Mouse (Mus musculus) erythroblast, embryonic 14.5 days (primary cell): Measurements from ENCODE around the gene Eri3. TPM values are rescaled to one million over a fixed set of nuclear protein-coding genes. Genes with fewer than 3 reads are reported as not detected.

Experiments used
- H3K27me3 ChIP-seq: 2 replicates; pipeline ENCODE4 v1.6.1; 2012; ENCODE audit warnings: inconsistent platforms; ENCODE audit not compliant: control insufficient read depth
- H3K36me3 ChIP-seq: 2 replicates; pipeline ENCODE4 v1.6.1; 2012; ENCODE audit warnings: mild to moderate bottlenecking, inconsistent platforms; ENCODE audit not compliant: control insufficient read depth
- H3K4me1 ChIP-seq: 2 replicates; pipeline ENCODE4 v1.6.1; 2012; ENCODE audit warnings: inconsistent platforms; ENCODE audit not compliant: control insufficient read depth
- H3K4me3 ChIP-seq: replicated peaks from 2 replicates; pipeline ENCODE3; 2012; ENCODE audit warnings: moderate library complexity, mild to moderate bottlenecking, inconsistent platforms
- H3K9me3 ChIP-seq: 2 replicates; pipeline ENCODE4 v1.6.1; 2012; ENCODE audit warnings: low read length, inconsistent platforms, mixed read lengths; ENCODE audit not compliant: control insufficient read depth
- GATA1 ChIP-seq: IDR thresholded peaks from 2 replicates; pipeline ENCODE4 v1.6.1; 2012; ENCODE audit warnings: low read length, inconsistent platforms, mixed read lengths
- TAL1 ChIP-seq: IDR thresholded peaks from 3 replicates; pipeline ENCODE4 v1.6.1; 2012; ENCODE audit warnings: low read length, inconsistent platforms, mixed read lengths
- polyA plus RNA-seq: library from polyadenylated mRNA; stranded (reverse); fragments of >175 nt; gene quantifications from 2 replicates; pipeline ENCODE4 v1.2.3, GENCODE M21; 2012

Gene Eri3
- polyA plus RNA-seq, 1 experiment = 18.1 TPM

DNA sequence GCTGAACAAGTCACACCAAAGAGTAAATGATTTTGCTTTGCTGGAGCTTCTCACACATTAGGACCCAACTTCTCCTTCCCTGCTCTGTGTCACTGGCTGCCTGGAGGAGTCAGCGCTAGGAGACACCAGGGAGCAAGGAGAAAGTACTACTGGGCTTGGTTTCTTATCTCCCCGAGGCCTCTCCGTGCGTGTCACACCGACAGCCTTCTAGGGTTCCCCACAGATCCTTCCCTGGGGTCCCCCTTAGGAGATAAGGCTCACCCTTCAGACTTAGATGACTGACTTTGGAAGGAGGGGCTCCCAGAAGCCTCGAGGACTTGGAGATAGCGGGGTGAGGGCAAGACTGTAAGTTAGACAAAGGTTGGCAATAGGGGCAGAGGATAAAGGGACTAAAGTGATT is 84.5 kb downstream of the Eri3 start:
- Histone ChIP-seq H3K4me3 (no peak overlapping the region), H3K27me3 (no peaks in the 10 kb centered on the region), H3K4me1 (peaks cover 39% of the 10 kb centered on the region), H3K36me3 (peaks cover 11% of the 10 kb centered on the region), H3K9me3 (no peaks in the 10 kb centered on the region)
- no peak for TF ChIP-seq TAL1
- no peak for TF ChIP-seq GATA1

DNA sequence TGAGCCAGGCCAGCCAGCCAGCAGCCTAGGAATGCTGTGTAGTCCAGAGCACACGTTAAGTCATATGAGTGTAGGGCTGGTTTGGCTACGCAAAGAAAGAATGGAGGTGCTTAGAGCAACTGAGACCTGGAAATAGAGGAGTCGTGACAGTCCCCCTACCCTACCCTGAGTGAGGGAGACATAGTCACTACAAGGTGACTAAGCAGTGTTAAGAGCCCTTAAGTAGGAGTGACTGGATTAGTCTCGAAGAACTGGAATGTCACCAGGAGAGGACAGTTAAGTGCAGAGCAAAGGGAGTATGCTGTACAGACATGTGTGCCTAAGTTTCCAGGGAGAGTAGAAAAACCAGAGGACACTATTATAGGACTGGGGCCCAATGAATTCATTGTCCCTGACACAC is 86.0 kb downstream of the Eri3 start:
- Histone ChIP-seq H3K9me3 (no peaks in the 10 kb centered on the region), H3K36me3 (peaks cover 19% of the 10 kb centered on the region), H3K4me3 (no peak overlapping the region), H3K27me3 (no peaks in the 10 kb centered on the region), H3K4me1 (peaks cover 36% of the 10 kb centered on the region)
- TF ChIP-seq GATA1 = no peak
- TF ChIP-seq TAL1 = no peak

DNA sequence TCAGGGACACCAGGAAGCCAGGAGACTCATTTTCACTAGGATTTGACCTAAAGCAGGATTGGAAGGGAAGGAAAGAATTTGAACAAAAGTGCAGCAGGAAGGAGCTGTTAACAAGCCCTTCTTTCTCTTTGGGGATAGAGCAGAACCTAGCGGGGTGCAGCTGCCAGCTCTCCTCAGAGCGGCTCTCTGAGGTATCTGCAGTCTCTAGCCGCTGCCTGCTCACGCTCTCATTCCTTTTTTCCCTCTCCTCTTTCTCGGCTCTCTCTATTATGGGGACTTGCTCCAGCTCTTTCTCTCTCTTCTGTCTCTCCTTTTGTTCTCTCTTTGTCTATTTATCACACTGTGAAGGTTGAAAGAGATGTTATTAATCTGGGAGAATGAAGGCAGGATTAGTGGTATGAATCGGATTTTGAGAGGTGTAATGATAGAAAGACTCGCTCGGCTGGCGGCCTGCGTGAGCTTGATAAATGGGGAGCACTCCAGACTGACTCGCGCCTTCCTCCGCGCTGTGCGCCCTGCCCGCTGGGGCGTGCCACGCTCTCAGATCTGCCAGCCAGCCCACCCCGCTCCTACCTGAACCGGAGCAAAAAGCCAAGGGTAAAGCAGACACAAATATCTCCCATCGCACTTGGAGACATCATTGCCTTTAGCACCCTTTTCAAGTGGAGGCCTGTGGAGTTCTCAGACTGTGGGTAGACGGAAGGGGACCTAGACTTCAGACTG is 86.9 kb downstream of the Eri3 start:
- no peak overlapping the region for H3K4me3 ChIP-seq
- peaks cover 22% of the 10 kb centered on the region for H3K36me3 ChIP-seq
- peaks cover 36% of the 10 kb centered on the region for H3K4me1 ChIP-seq
- no peaks in the 10 kb centered on the region for H3K27me3 ChIP-seq
- TF ChIP-seq GATA1 = no peak
- TF ChIP-seq TAL1 = no peak
- H3K9me3 ChIP-seq = no peaks in the 10 kb centered on the region

DNA sequence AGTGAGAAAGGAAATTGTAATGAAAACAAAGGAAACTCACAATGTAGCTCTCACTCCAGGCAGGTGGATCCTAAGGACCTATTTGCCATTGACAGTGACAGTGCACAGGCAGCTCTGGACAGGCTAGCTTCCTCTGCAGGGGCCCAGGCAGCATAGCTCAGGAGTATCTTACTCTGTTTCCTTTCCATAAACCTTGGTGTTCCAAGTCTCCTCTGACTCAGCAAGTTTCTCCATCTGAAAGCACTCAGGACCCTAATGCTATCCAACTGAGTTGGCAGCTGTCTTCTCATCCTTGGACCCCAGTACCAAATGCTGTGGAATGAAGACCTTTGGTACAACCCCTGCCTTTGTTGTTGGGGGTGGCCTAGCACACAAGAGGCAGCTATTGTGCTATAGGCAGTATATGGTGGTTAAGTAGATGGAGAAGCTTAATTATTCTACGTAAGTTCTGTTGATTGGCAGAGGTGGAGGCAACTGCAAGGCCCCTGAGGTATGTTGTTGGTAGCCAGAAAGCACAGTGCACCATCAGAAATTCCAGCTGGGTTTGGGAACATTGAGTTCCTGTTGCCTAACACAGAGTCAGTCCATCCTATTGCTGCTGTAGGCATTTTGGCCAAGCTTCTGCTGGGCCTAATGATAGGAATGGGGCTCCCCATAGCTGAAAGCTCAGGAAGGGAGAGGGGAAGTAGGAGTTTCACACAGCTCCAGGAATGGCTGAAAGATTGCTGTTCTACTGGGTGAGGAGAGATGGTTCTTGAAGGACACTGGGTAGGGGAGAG is 90.9 kb downstream of the Eri3 start:
- H3K36me3 ChIP-seq = peaks cover 28% of the 10 kb centered on the region
- peaks cover 11% of the 10 kb centered on the region for H3K4me1 ChIP-seq
- H3K4me3 ChIP-seq = no peak overlapping the region
- H3K27me3 ChIP-seq = no peaks in the 10 kb centered on the region
- TF ChIP-seq TAL1 (no peak), GATA1 (no peak)
- H3K9me3 ChIP-seq = no peaks in the 10 kb centered on the region

DNA sequence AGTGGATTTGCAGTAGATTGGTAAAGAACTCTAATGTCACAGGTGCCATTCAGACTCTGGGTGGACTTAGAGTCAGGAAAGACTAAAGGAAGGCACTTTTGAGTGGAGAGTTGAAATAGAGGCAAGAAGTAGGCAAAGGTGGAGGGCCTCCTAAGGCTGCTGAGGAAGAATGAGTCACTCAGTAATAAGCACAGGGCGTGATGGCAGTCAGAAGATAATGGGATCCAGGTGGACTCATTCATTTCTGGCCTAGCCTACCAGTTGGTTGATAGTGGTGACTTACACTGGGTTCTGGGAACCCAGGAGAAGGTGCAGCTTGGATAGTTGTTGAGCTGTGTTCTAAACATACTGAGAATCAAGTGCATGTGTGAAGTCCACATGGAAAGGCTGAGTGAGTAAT is 91.6 kb downstream of the Eri3 start:
- H3K36me3 ChIP-seq = peaks cover 28% of the 10 kb centered on the region
- H3K27me3 ChIP-seq = no peaks in the 10 kb centered on the region
- H3K4me1 ChIP-seq = peaks cover 8% of the 10 kb centered on the region
- H3K4me3 ChIP-seq = no peak overlapping the region
- no peaks in the 10 kb centered on the region for H3K9me3 ChIP-seq
- no peak for TF ChIP-seq TAL1

DNA sequence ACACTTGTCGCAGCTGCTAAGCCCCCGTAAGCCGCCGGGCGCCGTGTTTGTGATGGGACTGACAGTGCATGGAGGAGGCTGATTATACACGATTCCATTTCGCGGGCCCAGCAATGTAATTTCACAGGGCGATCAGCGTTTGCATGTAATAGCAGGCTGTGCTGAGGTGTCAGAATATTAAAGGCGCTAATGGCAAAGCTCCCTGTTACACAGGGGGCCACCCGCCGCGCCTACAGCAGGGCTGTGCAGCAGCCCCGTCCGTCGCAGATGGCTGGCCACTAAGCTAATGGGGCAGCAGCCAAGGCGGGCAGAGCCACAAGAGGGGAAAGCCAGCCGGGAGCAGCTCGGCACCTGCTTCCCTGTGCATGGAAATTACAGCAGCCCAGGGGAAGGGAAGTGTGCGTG is 94.9 kb downstream of the Eri3 start:
- no peaks in the 10 kb centered on the region for H3K9me3 ChIP-seq
- H3K4me3 ChIP-seq = no peak overlapping the region
- H3K4me1 ChIP-seq = peaks cover 4% of the 10 kb centered on the region; the same call in 1 of the 2 replicates
- TF ChIP-seq GATA1 (no peak), TAL1 (no peak)
- peaks cover 43% of the 10 kb centered on the region for H3K36me3 ChIP-seq
- H3K27me3 ChIP-seq = no peaks in the 10 kb centered on the region

DNA sequence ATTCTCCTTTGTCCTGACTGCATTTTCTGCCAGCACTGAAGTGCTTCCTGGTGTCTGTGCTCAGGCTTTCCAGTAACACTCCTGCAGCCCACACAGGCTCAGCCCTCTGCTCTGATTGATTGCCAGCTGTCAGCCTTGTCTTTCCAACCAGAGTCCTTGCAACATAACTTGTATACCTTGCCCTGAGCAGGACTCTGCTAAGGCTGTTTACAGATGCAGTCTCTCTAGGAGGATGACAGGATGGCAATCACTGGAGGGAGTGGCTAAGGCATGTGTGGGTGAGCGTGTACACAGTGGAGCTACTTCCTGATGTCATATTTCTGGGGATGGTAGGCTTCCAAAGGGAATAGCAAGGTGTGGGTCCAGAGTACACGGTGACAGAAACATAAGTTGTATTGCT is 95.7 kb downstream of the Eri3 start:
- H3K4me1 ChIP-seq = peaks cover 4% of the 10 kb centered on the region; the same call in 1 of the 2 replicates
- H3K36me3 ChIP-seq = peaks cover 42% of the 10 kb centered on the region
- H3K9me3 ChIP-seq = no peaks in the 10 kb centered on the region
- no peaks in the 10 kb centered on the region for H3K27me3 ChIP-seq
- no peak overlapping the region for H3K4me3 ChIP-seq
- TF ChIP-seq GATA1 (no peak), TAL1 (no peak)

DNA sequence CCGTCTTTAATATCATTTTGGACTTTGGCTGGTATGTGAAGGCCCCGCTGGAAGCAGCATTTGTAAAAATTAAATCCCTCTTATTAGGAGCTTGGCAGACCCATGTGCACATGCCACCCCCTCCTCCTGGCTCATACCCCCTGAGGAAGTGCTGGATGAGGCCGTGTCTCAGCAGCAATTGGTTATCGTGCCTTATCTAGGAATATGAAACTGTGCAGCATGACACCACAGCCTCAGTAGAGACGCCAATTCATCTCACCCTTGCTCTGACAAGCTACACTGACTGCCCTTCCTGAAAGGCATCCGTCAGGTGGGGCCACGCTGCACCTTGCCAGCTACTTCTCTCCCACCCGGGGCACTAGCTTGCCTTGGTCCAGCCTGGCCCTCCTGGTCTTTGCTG is 96.3 kb downstream of the Eri3 start:
- Histone ChIP-seq H3K36me3 (peaks cover 38% of the 10 kb centered on the region), H3K4me1 (peaks cover 4% of the 10 kb centered on the region; the same call in 1 of the 2 replicates), H3K4me3 (no peak overlapping the region), H3K27me3 (no peaks in the 10 kb centered on the region), H3K9me3 (no peaks in the 10 kb centered on the region)
- TF ChIP-seq TAL1 = no peak
- TF ChIP-seq GATA1 = no peak

DNA sequence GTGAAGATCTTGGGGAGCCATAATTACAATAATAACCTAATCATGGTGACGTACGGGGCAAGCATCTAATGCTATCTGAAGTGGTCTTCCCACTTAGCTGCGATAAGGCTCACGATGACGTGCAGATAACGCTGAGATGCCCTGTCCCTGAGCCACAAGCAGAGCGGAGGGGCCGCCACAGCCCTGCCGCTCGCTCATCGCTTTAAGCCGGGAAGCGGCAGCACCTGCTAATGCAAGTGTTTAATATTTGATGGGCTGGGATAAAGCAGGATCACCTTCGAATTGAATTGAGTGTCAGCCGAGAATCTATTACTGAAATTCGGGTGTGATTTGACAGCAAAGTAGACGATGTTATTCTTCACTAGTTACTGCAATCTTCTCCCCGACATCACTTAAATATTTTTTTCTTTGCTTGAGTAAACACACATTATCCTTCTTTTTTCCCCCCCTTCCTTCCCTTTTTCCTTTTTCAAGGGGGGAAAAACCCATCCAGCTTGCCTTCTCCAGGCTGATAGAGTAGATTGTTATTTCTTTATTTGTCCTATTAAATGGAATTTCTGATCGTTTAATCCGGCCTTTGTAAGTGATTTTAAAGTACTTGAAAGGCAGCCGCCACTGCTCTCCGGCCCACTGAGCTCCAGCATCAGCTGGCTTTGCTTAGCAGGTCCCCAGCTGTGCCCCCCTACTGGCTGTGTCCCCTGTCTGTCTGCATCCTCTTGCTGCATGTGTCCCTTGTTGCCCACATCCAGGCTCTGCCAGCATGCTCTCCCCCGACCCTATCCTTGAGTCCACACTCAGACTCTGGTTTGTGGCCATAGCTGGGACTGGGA is 97.0 kb downstream of the Eri3 start:
- no peak for TF ChIP-seq GATA1
- TF ChIP-seq TAL1 = no peak
- Histone ChIP-seq H3K4me3 (no peak overlapping the region), H3K27me3 (no peaks in the 10 kb centered on the region), H3K9me3 (no peaks in the 10 kb centered on the region), H3K36me3 (peaks cover 37% of the 10 kb centered on the region), H3K4me1 (peaks cover 8% of the 10 kb centered on the region)
